In the genomic region with DNA sequence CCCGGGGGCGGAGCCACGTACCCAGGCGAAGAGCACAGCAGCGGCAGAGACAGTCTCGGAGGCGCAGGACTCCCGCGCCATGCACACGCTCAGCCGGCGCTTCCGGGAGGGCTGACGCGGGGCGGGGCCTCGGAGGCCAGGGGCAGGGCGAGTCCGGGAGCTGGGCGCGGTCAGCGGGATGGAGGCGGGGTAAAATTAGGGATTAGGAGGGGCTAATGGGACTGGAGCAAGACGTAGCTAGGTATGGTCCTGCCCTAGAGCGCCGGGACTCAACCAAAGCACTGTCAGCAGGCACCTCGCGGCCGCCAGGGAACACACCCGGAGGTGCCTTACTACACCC, we compare ENCODE assay signal across 7 mouse cellular contexts. TPM values are rescaled to one million over a fixed set of nuclear protein-coding genes. Genes with fewer than 3 reads are reported as not detected.
DNase-seq lines count a peak whose midpoint lies in the region; ATAC-seq and TF ChIP-seq lines count a peak whose summit lies in the region.

Gene Sergef (minus strand): TSS at position 116 of the 340 bp plus-strand sequence.

- peak; percentile 86 to 92 for DNase-seq in cerebellum, postnatal 36 days
- peak; percentile 87 to 89 for DNase-seq in frontal cortex, postnatal 36 days (ENCODE audit: low spot score in 2 of 2)
- DNase-seq in left cerebral cortex, adult 2 months (ENCODE audit: extremely low spot score in 1 of 2, low spot score in 2 of 2) = peak; percentile 89 to 90
- peak; percentile 88 to 89 for DNase-seq in right cerebral cortex, adult 2 months (ENCODE audit: low spot score in 2 of 2)

- TF ChIP-seq CTCF in left cerebral cortex, adult 2 months (IDR thresholded peaks at IDR 0.05) = no peak; the same call in 1 of the 2 replicates

- H3K4me2 ChIP-seq in hindbrain, embryonic 15.5 days = peak within 1 kb of the TSS; percentile 79

- under 1% methylated on average over 30 of the region's 30 CpGs for WGBS in hindbrain, embryonic 15.5 days

- intact Hi-C loops in left cerebral cortex, adult 2 months (cut with DNase I) = loop anchor here (2.0 kb wide), 1 partner anchor 71 kb away; the partner anchor contains the start of gene Saal1

- peak within 1 kb of the TSS; percentile 90 for H3K27ac ChIP-seq in hindbrain, embryonic 15.5 days (replicated peaks)
- H3K27ac ChIP-seq in left cerebral cortex, adult 2 months = peak within 1 kb of the TSS; percentile 93

- H3K4me1 ChIP-seq in hindbrain, embryonic 15.5 days (replicated peaks) = peaks cover 30% of the 10 kb centered on the region

- peak within 1 kb of the TSS; percentile 84 for H3K9ac ChIP-seq in hindbrain, embryonic 15.5 days

- H3K4me3 ChIP-seq in hindbrain, embryonic 15.5 days = peak within 1 kb of the TSS; percentile 84
- H3K4me3 ChIP-seq in left cerebral cortex, adult 2 months = peak within 1 kb of the TSS; percentile 67

- H3K9me3 ChIP-seq in hindbrain, embryonic 15.5 days = no peaks in the 10 kb centered on the region

- no peaks in the 10 kb centered on the region for H3K36me3 ChIP-seq in hindbrain, embryonic 15.5 days

- no peaks in the 10 kb centered on the region for H3K27me3 ChIP-seq in hindbrain, embryonic 15.5 days

- peak; percentile 96 for ATAC-seq in activated CD4-positive, CD25-positive, alpha-beta regulatory T cell, adult 4 months
- peak; percentile 95 for ATAC-seq in hindbrain, embryonic 15.5 days (ENCODE audit: low FRiP score, low read depth)
- ATAC-seq in megakaryocyte, adult 5-6 weeks (ENCODE audit: poor library complexity, severe bottlenecking) = peak; percentile 99

RNA-seq across cellular contexts. Expression of gene Sergef, which starts in this region (rescaled TPM):
- polyA plus RNA-seq in activated CD4-positive, CD25-positive, alpha-beta regulatory T cell, adult 4 months (2017; shearing (Covaris generic)) = 10 to 100 TPM; 17.9 to 18.3 TPM
- polyA plus RNA-seq in hindbrain, embryonic 15.5 days (2015; fragmentation: Nextera tagmentation; extraction: Ambion mirVana) = 42.1 and 43.8 TPM in 2 replicates
- 10 to 100 TPM; 74.5 to 77.3 TPM for total RNA-seq in left cerebral cortex, adult 2 months (2021)
- 4.1 and 8.3 TPM in 2 replicates for total RNA-seq in megakaryocyte, adult 5-6 weeks (2015)
- total RNA-seq in megakaryocyte, adult 5-6 weeks (2017) = 8.3 and 9.3 TPM in 2 replicates

Comparison
In these comparisons a context has a peak if more than half of its experiments do, and no peak if none do; other contexts are left out.
1. Peak in every context shown above with its lines: DNase-seq, ATAC-seq, H3K4me3 ChIP-seq and H3K27ac ChIP-seq.
2. RNA of gene Sergef (total RNA-seq): 74.5 to 77.3 TPM in left cerebral cortex, adult 2 months; 4.1 to 9.3 TPM in megakaryocyte, adult 5-6 weeks; every median in the first group is over 4 times any median in the second.